Mouse (Mus musculus): ENCODE measurements around the gene Casp9.

The Casp9 gene

DNA sequence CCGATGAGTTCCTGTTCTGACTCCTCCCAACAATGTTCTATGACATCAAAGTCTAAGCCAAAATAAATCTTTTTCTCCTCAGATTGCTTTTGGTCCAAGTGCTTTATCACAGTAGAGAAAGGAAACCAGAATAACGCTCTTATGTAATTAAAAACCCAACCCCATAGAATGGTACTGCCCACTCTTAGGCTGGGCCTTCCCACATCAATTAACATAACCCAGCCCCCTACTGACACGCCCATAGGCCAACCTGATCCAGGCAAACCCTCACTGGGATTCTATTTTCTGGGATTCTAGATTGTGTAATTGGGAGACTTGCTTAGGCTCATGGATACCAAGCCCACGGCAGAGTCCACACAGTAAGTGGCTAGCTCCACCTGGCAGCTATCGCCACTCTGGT, 71.6 kb downstream of the Casp9 start:
- DNase-seq (ENCODE audit: low spot score) = no peak

Measured in ovary, postnatal 14 days (tissue).